In genomic region chr19:22848251-22848650, GRCm38 (mm10) we compare ENCODE assay signal across 26 mouse cellular contexts.
DNase-seq lines count a peak whose midpoint lies in the region; ATAC-seq lines count a peak whose summit lies in the region.
"Had no signal": no experiment of that assay in that cellular context is flagged by ENCODE, and none has a peak within 500 bp of the region (broad histone marks: within the 10 kb centered on the region; RNA-seq: fewer than 3 reads in every experiment).

No protein-coding gene starts in this region.

- peak overlapping the region; percentile 60; the same call in 1 of the 2 replicates for H3K27ac ChIP-seq in hindbrain, embryonic 10.5 days
- no peak overlapping the region for H3K27ac ChIP-seq in hindbrain, embryonic 14.5 days
- no peak overlapping the region for H3K27ac ChIP-seq in midbrain, embryonic 12.5 days (replicated peaks)
- no peak overlapping the region for H3K27ac ChIP-seq in midbrain, embryonic 11.5 days (ENCODE audit: low read depth, low read length)
- H3K27ac ChIP-seq: embryonic facial prominence, embryonic 10.5 days; embryonic facial prominence, embryonic 13.5 days; forebrain, embryonic 12.5 days; forebrain, embryonic 15.5 days; gastrocnemius, adult 2 months had no signal

- 29% methylated on average over 1 of the region's 1 CpGs for WGBS in hindbrain, embryonic 10.5 days
- WGBS in hindbrain, embryonic 14.5 days, result 25% methylated on average over 1 of the region's 1 CpGs
- WGBS in midbrain, embryonic 12.5 days, result 46% methylated on average over 1 of the region's 1 CpGs
- 40% methylated on average over 1 of the region's 1 CpGs for WGBS in midbrain, embryonic 11.5 days

- H3K4me2 ChIP-seq in hindbrain, embryonic 14.5 days (replicated peaks), result no peak overlapping the region
- H3K4me2 ChIP-seq in midbrain, embryonic 12.5 days (replicated peaks), result peak overlapping the region; percentile 27; the same call in 1 of the 2 replicates
- H3K4me2 ChIP-seq in midbrain, embryonic 11.5 days, result no peak overlapping the region
- H3K4me2 ChIP-seq: embryonic facial prominence, embryonic 13.5 days; forebrain, embryonic 12.5 days; forebrain, embryonic 15.5 days; heart, embryonic 11.5 days had no signal

- H3K36me3 ChIP-seq in hindbrain, embryonic 10.5 days, result no peaks in the 10 kb centered on the region
- H3K36me3 ChIP-seq in hindbrain, embryonic 14.5 days (replicated peaks; ENCODE audit: control insufficient read depth, insufficient read depth), result no peaks in the 10 kb centered on the region
- no peaks in the 10 kb centered on the region for H3K36me3 ChIP-seq in midbrain, embryonic 12.5 days
- no peaks in the 10 kb centered on the region for H3K36me3 ChIP-seq in midbrain, embryonic 11.5 days (ENCODE audit: control insufficient read depth, insufficient read depth, low read length)
- H3K36me3 ChIP-seq: embryonic facial prominence, embryonic 10.5 days; embryonic facial prominence, embryonic 13.5 days; forebrain, embryonic 12.5 days; forebrain, embryonic 15.5 days; G1E had no signal

- H3K4me1 ChIP-seq in hindbrain, embryonic 10.5 days (replicated peaks), result peaks cover 49% of the 10 kb centered on the region
- peaks cover 6% of the 10 kb centered on the region; the same call in 1 of the 2 replicates for H3K4me1 ChIP-seq in hindbrain, embryonic 14.5 days (replicated peaks; ENCODE audit: control insufficient read depth, insufficient read depth, low read length)
- peaks cover 13% of the 10 kb centered on the region for H3K4me1 ChIP-seq in midbrain, embryonic 12.5 days
- H3K4me1 ChIP-seq in midbrain, embryonic 11.5 days (ENCODE audit: control insufficient read depth, insufficient read depth, low read length), result peaks cover 16% of the 10 kb centered on the region

- H3K9ac ChIP-seq in hindbrain, embryonic 14.5 days, result no peak overlapping the region
- H3K9ac ChIP-seq in midbrain, embryonic 12.5 days (replicated peaks), result no peak overlapping the region
- H3K9ac ChIP-seq in midbrain, embryonic 11.5 days (ENCODE audit: low read length), result no peak overlapping the region
- H3K9ac ChIP-seq: embryonic facial prominence, embryonic 13.5 days; forebrain, embryonic 12.5 days; forebrain, embryonic 15.5 days had no signal

- ATAC-seq in hindbrain, embryonic 14.5 days (ENCODE audit: low FRiP score), result no peak
- ATAC-seq in midbrain, embryonic 12.5 days (ENCODE audit: low FRiP score, low read depth), result no peak
- no peak for ATAC-seq in midbrain, embryonic 11.5 days (ENCODE audit: low FRiP score)
- ATAC-seq: forebrain, embryonic 15.5 days; hindbrain, embryonic 16.5 days; Patski had no signal

- no peaks in the 10 kb centered on the region for H3K9me3 ChIP-seq in hindbrain, embryonic 10.5 days
- no peaks in the 10 kb centered on the region for H3K9me3 ChIP-seq in hindbrain, embryonic 14.5 days (ENCODE audit: control insufficient read depth, low read length)
- no peaks in the 10 kb centered on the region for H3K9me3 ChIP-seq in midbrain, embryonic 12.5 days
- H3K9me3 ChIP-seq in midbrain, embryonic 11.5 days (ENCODE audit: control insufficient read depth, low read length), result no peaks in the 10 kb centered on the region
- H3K9me3 ChIP-seq: embryonic facial prominence, embryonic 10.5 days; embryonic facial prominence, embryonic 13.5 days; forebrain, embryonic 12.5 days; forebrain, embryonic 15.5 days; G1E had no signal

- H3K27me3 ChIP-seq in hindbrain, embryonic 10.5 days (ENCODE audit: insufficient read depth, poor library complexity, severe bottlenecking), result peaks cover 30% of the 10 kb centered on the region
- peaks cover 5% of the 10 kb centered on the region; the same call in 1 of the 2 replicates for H3K27me3 ChIP-seq in hindbrain, embryonic 14.5 days (ENCODE audit: control insufficient read depth, insufficient read depth, low read length)
- H3K27me3 ChIP-seq in midbrain, embryonic 12.5 days, result peaks cover 12% of the 10 kb centered on the region
- H3K27me3 ChIP-seq in midbrain, embryonic 11.5 days (ENCODE audit: control insufficient read depth, insufficient read depth, low read length), result peaks cover 4% of the 10 kb centered on the region; the same call in 1 of the 2 replicates
- H3K27me3 ChIP-seq: CH12.LX; forebrain, embryonic 15.5 days had no signal

- no peak overlapping the region for H3K4me3 ChIP-seq in hindbrain, embryonic 10.5 days
- no peak overlapping the region for H3K4me3 ChIP-seq in hindbrain, embryonic 14.5 days (replicated peaks; ENCODE audit: low read length)
- no peak overlapping the region for H3K4me3 ChIP-seq in midbrain, embryonic 12.5 days
- H3K4me3 ChIP-seq in midbrain, embryonic 11.5 days (ENCODE audit: low read depth, low read length), result no peak overlapping the region
- H3K4me3 ChIP-seq: embryonic facial prominence, embryonic 10.5 days; embryonic facial prominence, embryonic 13.5 days; erythroblast, embryonic 14.5 days; forebrain, embryonic 12.5 days; forebrain, embryonic 15.5 days; gastrocnemius, adult 2 months had no signal

- DNase-seq in hindbrain, embryonic 10.5 days (ENCODE audit: low spot score), result no peak
- DNase-seq in hindbrain, embryonic 14.5 days (ENCODE audit: low spot score), result no peak
- DNase-seq in midbrain, embryonic 11.5 days (ENCODE audit: low spot score, missing footprints), result no peak
- peak; percentile 56 for DNase-seq in brain, adult 2 months (ENCODE audit: low read depth, low spot score)
- peak; percentile 48 for DNase-seq in telencephalon, adult 2 months (ENCODE audit: low read depth, low spot score)
- DNase-seq in embryo, embryonic 9.5 days (ENCODE audit: extremely low spot score), result no peak
- DNase-seq: adrenal gland, postnatal 10 days; adrenal gland, postnatal 36 days; B cell, adult 2 months; cerebellum, adult 11 months; cerebellum, adult 2 months; cerebellum, adult 9-11 months; gastrocnemius, adult 2 months; gastrocnemius, postnatal 14 days; heart, adult 11 months had no signal

Comparison
In these comparisons a context has a peak if more than half of its experiments do, and no peak if none do; other contexts are left out.
1. DNase-seq: peak in brain, adult 2 months (single experiment) and telencephalon, adult 2 months (single experiment); none in hindbrain, embryonic 10.5 days (single experiment), hindbrain, embryonic 14.5 days (single experiment), midbrain, embryonic 11.5 days (single experiment) and embryo, embryonic 9.5 days (single experiment).